Mouse (Mus musculus) layer of hippocampus, postnatal 36 days (tissue): ENCODE results near the gene Aftph. TPM values are rescaled to one million over a fixed set of nuclear protein-coding genes. Genes with fewer than 3 reads are reported as not detected.

ENCODE experiments used
- DNase-seq, 2 experiments: peaks; one replicate each; pipeline ENCODE4 v3.0.0; 2022
- total RNA-seq, 2 experiments: library from RNA; stranded (reverse); gene quantifications; 2 replicates each; pipeline ENCODE4 v1.2.3; 2021

Gene Aftph
- total RNA-seq, 2 experiments from 2014 or later: 81.5 to 82.5 TPM

DNA sequence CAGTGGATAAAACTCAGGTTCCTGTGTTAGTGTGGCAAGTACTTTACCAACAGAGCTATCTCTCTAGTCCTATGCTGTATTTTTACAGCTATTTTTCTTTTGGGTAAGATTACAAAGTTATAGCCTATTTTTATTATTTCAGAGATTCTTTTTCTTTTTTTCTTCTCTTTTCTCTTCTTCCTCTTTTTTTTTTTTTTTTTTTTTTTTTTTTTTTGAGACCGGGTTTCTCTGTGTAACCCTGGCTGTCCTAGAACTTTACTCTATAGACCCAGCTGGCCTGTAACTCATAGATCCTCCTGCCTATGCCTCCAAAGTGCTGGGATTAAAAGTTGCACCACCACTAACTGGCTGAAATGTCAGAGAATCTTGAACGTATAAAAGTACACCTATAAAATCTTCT, 13.3 kb downstream of the Aftph start:
- DNase-seq: no peak

DNA sequence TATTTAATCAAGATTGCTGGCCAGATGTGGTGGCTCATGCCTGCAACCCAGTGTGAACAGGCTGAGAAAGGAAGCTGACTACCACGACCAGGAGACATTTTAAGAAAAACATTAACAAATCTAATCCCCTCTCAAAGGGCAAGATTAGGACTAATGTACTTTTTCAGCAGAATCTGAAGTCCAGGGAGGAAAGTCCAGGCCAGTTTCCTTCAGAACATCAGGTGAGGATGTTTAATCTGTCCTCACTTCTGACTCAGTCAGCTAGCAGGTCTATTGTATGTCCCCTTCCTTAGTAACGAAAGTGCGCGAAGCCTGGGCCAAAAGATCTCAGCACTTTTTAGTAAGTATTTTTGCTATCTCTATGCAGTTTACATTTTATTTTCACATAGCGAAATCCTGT, 17.8 kb downstream of the Aftph start:
- DNase-seq: no peak

DNA sequence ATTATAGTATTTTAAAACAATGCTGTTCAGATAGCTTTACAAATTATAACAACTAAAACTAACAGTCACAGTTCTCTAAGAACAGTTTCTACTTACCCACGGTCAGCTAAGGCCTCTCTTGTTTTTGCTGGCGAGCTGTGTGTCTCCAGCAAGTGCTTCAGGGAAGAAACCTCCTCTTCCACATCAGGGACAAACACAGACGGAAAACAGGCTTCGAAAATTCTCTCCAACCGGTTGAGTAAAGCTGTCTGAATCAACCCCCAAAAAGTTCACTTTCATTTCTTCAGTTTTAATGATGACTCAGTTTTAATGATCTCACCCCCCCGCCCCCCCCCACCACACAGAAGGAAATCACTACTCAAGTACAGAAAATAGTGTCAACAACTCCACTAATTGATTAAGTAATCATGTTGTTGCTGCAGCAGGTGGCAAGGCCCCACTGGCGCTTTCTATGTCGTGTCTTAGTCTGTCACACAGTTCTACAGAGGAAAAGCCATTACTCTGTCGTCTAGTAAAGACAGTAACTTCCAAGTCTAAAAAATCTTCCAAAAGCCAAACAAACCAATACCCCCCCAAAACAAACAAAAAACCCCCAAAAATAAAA, 29.2 kb downstream of the Aftph start:
- DNase-seq: no peak

DNA sequence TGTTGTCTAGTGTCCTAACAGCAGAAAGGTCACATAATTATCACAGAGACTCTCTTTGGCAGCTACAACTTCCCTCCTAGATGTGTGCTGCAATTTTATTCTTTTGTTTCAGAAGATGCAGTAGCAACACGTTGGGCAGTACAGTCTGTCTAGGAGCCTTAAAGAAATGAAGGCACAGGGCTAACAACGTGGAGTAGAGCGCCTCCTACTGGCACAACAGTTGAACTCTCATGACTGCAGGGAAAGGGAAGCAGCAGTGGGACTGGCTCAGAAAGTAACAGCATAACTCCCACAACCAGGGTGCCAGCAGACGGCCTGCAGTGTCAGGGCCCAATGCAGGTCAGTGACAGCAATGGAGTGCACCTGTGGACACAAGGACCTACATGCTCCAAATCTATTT, 50.4 kb downstream of the Aftph start:
- DNase-seq: peak; percentile 27 to 42

DNA sequence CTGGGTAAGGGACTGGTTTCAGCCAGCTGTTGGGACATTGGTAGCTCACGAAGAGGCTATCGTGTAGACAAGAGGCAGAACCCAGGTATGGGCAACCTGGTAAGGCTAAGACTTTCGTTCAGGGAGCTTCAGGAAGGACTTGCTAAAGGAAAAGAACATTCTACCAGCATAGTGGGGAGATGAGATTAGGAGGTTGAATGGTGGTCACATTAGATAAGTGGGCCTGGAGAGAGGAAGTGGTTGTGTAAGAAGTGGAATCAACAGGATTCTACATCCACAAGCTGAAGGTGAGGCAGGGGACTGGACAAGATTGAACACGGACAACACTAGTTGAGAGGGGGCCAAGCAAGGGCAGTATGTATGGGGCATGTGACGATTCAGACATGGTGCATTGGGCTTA, 59.7 kb downstream of the Aftph start:
- no peak for DNase-seq

DNA sequence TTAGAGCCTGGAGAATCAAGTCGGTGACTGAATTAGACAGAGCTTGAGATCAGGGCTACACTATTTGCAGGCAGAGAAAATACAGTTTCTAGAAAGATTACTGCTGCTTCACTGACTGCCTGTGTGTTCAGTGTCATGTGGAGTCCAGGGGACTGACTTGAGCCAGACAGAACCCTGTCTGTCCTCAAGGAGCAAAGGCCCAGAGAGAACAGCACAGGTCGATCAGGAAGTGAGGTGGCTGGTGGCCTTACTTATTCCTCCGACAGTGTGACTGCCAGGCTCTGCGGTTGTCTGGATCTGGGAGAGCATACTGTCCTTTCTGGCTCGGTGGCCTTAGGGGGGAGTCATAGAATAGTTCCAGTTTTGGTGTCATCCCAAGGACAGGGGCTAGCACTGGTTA, 60.6 kb downstream of the Aftph start:
- DNase-seq: no peak

DNA sequence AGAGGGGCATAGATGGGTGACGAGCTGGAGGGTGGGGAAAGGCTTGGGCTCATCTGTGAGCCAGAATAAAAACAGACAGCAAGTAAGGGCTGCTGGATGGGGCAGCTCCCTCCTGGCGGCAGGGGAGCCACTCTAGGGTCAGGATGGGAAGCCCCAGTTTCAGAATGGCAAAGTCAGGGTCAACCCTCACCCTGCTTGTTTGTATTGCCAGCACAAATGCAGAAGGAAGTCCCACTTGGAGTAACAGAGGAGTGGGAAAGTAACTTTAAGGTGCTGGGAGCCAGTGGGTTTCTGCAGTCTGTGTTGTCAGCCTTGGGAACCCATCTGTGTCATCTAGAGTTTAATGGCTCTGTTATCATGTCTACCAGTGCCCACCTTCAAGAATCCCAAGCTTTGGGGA, 62.0 kb downstream of the Aftph start:
- DNase-seq: no peak

DNA sequence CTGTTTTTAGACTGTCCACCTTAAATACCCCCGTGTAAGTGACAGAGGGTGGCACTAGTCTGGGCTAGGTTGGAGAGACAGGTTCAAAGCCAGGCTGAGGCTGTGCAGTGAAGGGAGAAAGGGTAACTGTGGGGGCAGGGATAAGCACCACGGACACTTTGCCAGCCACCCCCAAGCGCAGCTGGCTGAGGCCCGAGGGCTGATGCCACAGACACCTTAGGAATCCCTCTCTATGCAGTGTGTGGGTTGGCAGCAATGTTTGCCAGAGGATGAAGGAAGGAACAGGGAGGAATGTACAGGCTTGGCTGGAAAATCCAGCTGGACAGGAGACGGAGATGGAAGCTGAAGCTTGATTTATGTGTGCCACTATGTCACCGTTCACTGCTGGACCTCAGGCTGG, 68.9 kb downstream of the Aftph start:
- DNase-seq: no peak

DNA sequence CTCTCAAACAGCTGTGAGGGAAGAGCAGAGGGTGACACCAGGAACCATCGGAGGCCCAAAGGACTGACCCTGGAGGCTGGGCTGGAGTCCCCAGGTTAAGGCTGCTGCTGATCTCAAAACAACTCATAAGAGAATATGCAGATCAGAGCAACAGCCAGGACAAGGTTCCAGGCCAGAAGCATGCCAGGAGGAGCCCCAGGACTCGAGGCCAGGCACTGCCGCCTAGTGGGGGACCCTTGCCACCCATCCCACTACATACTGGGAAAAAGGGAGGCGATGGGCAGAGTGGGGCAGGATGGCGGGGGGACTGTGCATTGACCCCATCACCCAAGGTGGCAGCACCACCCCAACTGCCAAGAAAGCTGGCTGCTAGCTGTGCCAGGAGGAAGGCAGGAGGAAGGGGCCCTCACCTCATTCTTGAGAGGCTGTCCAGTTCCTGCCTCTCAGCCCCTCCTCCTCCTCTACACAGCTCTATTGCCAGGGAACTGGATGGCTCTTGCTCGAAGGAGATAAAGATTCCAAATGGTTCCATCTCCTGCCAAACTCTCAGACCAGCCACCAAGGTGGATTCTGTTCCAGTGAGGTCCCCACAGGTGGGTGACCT, 69.5 kb downstream of the Aftph start:
- no peak for DNase-seq

DNA sequence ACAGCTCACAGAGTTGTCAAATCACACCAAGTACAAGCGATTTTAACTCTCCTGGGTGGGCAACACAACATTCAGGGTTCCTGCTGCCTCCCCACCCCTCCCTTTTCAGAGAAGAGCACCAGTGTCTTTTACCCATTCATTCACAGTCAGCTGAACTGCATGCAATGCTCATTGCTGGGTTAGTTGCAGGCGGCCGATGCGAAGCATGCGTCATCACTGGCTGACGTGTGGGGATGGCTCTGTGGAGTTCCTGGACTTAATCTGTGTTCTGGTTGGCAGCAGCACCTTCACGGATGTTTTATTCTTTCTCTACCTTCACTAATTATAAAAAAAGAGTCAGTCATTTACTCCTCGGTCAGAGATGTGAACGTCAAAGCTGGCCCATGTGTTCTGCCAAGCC, 76.5 kb downstream of the Aftph start:
- peak in 1 of 2 experiments; percentile 16 for DNase-seq

DNA sequence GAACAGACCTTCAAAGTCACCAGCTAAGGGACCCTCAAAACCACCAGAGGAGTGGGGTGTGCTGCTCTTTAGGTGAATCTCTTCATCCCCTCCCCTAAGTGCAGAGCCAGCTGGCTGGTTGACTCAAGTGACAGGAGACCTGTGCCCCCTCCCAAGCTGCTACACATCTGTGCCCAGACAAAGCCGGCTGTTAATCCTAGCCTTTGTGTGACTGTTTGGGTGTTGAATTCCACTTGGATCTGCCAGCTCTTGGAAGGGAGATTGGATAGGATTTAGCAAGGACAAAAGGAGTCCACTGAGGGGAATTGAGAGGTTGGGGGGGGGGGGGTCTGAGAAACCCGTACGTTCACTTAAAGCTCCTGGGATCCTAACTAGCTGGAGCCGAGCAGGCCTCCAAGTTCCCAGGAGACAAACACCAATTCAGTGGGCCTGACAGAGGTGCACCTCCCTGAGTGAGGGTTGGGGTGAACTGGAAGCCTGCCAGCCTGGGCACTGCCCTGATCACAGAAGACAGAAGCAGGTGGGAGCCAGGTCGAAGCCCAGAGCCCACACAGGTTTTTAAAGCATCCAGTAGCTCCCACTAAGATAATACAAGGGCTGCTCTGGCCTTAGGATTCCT, 77.7 kb downstream of the Aftph start:
- no peak for DNase-seq

DNA sequence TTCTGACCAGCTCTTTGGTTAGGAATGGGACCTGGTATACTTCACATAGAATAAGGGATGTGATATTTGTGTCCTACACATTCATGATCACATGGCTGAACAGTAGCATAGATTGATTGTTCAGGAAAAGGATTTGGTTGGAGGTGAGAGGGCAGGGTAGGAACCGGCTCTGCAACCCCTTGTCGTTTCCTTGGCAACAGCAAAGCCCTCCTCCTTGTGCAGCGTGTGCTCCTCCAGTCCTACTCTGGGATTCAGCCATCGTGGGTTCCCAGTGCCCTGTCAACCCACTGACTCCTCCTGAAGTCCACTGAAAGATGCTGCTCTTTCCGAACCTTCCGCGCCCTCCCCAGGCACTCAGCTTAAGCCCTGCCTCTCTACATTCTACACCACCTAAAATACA, 78.6 kb downstream of the Aftph start:
- DNase-seq: no peak

DNA sequence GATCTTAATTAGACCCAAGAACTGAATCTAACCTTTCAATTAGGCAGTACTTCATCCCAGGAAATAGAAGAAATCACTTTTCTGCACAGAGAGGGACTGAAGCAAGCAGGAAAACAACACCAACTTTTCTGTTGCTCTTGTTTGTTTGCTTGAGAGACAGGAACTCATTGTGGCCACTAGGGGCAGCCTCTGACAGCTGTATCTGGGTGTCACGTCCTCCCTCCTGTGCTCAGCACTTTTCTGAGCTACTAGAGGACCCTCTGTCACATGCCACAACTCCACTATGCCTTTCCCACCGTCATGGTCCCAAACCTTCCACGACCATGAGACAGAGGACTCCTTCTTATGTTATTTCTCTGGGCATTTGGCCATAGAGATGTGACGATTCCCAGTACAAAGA, 79.7 kb downstream of the Aftph start:
- no peak for DNase-seq

DNA sequence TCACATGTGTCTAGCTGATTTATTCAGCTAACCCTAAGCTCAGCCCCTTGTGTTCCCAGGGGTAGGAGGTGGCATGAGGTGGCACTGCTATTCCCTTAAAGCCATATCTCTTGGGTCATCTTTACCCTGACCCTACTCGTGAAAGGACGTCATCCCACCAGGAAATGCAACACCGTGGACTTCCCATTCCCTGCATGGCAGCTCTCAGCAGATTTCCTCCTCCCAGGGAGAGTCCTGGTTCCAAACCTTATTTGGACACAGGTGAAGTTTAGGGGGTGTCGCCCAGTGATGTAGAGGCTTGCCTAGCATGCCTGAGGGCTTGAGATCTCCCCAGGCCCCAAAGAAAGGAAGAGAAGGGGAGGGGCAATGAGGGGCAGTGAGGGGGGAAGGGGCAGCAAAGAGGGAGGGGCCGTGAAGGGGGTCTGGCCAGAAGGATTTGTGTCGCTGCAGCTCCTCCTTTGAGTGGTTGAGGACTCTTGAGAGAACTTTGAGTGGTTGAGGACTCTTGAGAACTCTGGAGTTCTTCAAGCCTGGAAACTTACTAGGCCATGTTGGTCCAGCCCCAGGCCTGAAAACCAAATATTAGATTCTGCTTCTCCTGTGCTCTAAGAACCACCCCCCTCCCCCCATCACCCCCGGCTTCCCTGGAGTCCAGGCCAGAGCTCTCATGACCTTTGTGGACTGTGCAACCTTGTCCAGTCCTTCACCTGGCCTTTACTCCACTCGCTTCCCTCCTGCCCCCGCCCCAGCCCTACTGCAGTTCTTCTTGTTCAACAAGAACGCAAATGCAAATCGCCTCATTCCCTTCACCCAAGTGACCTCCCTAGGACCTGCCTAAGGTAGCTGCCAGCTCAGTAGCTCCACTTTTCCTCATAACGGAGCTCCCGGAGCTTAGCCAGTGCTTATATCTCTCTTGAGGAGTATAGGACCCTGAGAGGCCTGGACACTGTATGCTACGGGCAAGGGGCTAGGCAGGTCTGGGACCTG, 81.0 kb downstream of the Aftph start:
- DNase-seq: no peak

DNA sequence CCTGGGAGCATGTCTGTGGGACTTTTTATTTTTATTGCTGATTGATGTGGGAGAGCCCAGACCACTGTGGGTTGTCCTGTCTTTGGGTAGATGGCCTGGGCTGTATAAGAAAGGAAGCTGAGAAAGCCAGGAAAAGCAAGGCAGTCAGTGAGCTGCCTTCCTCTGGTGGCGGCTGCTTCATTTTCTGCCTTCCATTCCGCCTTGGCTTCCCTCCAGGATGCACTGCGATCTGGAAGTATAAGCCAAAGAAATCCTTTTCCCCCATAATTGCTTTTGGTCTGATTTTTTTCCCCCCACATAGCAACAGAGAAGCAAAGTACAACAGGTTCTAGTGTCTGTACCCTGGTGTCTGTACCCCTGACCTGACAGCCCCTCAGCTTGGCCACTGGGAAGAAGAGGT, 82.3 kb downstream of the Aftph start:
- DNase-seq: no peak

DNA sequence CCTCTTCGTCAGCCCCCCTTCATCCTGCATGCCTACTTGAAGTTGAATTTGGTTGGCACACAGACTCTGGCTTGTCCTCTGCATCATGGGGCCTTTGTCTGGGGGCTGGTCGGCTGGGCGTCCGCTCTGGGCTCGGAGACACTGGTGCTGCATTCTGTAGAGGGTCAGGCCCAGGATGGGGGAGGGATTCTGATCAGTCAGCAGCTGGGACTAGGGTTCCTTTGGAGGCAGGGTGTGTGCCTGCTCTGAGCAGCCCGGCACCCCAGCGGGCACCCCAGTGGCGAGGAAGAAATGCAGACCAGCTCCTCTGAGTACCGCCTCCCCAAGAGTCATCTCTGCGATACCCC, 84.7 kb downstream of the Aftph start:
- no peak for DNase-seq

DNA sequence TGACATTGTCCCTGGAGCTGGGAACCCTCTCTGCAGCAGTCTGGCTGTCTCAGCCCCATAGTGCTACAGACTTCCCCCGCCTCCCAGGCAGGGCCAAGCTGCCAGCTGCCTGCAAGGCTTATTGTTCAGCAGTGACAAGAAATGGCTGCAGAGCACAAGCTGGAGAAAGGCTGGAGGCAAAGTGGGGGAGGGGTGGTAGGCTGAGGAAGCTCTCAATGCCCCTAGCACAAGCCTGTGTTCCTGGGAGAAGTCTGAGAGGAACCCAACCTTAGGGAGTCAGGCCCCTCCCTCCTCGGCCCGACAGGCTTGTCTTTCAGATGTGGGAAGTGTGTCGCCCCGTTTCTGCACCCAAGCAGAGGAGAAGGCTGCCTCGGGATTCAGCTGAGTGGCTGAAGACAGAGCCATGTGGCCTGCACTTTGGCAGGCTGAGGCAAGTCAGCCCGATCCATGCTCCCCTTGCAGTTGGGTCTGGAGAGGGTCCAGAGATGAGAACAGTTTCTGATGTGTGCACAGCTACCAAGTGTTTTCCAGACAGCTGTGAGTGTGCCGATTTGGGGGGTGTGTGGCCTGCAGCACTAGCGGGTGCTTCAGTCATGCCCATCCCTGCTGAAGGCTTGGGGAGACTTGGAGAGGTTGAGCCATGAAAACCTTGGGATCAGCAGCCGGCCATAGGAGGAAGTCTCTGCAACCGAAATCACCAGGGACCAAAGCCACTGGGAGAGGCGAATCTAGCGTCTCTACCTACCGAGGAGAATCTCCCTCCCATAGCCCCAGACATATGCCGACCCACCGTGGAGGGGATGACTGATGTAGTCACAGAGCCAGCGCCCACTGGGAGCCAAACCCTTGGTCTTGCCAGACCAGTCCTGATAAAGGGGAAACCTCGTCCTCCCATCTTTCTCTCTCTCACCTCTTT, 85.3 kb downstream of the Aftph start:
- peak; percentile 65 for DNase-seq

DNA sequence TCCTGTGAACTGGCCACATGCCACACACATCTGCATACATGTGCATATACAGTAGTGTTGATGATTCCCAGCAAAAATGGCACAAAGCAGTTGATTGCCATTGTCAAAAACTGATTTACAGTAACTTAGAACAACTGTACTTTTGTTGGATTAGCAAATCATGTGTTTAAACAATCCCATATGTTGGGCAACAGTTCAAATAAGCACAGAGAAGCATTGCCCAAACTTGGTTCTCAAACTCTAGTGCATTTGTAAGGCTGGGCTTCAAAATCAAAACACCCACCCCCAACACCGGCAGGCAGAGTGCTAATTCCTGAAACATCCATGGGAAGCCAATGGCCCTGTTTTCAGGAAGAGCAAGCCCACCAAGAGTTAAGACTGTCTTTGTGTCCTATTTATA, 90.2 kb downstream of the Aftph start:
- DNase-seq: no peak

DNA sequence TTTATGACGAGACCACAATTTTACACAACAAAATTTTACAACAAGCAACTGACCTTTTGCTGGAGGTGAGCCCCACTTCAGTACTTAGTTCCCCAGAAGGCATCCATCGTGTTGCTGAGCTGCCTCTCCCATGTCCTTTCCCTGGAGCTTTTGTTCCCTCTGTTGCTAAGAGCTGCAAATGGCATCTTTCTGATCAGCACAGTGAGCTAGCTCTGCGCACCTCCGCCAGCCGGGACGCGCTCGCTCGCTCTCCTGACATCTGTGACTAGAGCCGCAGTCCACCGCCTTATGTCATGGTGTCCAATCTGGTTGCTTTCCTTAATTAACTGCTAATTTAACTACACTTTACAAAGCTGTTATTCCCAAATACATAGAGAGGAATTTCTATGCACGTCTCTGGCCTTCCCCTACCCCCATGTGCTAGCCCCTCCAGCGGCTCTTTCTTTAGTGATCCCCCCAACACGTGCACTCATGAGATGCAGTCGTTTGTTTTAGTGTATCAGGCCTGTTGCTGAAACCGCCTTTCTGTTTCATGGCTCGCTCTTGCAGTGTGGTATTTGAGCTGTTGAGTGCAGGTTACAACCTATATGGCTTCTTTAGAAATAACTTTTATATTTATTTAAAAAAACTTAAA, 91.3 kb downstream of the Aftph start:
- DNase-seq: peak in 1 of 2 experiments; percentile 50

DNA sequence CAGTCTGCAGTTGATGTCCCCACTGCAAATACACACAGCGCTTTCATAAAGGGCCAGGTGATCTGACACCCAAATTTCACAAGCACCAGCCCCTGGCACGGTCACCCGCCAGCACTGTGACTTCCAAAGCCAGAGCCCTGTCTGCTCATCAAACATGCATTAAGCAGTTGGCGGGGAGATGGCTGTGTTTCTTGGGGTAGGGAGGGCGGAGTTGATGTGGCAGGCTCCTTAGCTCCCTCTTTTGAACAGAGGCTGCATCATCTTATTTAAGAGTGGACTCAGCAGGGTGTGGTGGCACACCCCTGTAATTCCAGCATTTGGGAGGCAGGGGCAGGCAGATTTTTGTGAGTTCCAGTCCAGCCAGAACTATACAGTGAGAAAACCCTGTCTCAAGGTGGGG, 91.9 kb downstream of the Aftph start:
- no peak for DNase-seq

DNA sequence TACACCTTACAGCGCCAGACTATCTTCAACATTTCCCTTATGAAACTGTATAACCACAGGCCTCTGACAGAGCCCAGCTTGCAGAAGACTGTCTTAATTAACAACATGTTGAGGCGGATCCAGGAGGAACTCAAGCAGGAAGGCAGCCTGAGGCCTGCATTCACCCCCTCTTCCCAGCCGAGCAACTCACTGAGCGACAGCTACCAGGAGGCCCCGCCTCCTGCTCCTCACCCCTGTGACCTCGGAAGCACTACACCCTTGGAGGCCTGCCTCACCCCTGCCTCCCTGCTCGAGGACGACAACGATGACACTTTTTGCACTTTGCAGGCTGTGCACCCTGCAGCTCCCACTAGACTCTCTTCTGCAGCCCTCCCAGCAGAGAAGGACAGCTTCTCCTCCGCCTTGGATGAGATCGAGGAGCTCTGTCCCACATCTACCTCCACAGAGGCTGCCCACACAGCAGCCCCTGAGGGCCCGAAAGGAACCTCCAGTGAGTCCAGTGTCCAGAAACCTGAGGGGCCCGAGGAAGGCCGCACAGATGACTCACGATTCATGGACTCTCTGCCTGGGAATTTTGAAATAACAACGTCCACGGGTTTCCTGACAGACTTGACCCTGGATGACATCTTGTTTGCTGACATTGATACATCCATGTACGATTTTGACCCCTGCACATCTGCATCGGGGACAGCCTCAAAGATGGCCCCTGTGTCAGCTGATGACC, 93.3 kb downstream of the Aftph start:
- DNase-seq: no peak
